Mouse (Mus musculus) olfactory bulb, adult 2 months (tissue): Measurements from ENCODE around the gene Fuca2.

Experiments used
- CTCF ChIP-seq: fragments of 200-500 bp; IDR thresholded peaks from 2 replicates; pipeline ENCODE4 v1.5.1; 2012; ENCODE audit warnings: low read depth, mild to moderate bottlenecking, low read length, moderate library complexity; ENCODE audit not compliant: insufficient read depth
- POLR2A ChIP-seq: fragments of 200-500 bp; IDR thresholded peaks from 2 replicates; pipeline ENCODE4 v1.6.1; 2012; ENCODE audit warnings: mild to moderate bottlenecking, low read depth, low read length, moderate library complexity; ENCODE audit not compliant: insufficient read depth

- TF ChIP-seq CTCF (no peak), POLR2A (no peak)
Observed at GRCm38 (mm10) chr10:13489671-13490070, 9.7 kb upstream of the Fuca2 start.
